Mouse (Mus musculus) macrophage (primary cell): ENCODE results near the gene Mthfd1l. TPM values are rescaled to one million over a fixed set of nuclear protein-coding genes. Genes with fewer than 3 reads are reported as not detected.
"Not testable (repeated sequence)": the region's sequence is repeated elsewhere in the genome, so short reads cannot be mapped to it uniquely, and the experiment has no call there.

Experiments
- H3K27ac ChIP-seq: fragments of 350-480 bp; formaldehyde crosslinking; 2 replicates; pipeline ENCODE4 v1.9.0; 2021
- H3K36me3 ChIP-seq: fragments of 350-480 bp; formaldehyde crosslinking; 2 replicates; pipeline ENCODE4 v1.9.0; 2021; ENCODE audit errors: inconsistent target
- H3K4me3 ChIP-seq: fragments of 350-480 bp; formaldehyde crosslinking; 2 replicates; pipeline ENCODE4 v1.9.0; 2021; ENCODE audit errors: inconsistent target
- H3K79me2 ChIP-seq: fragments of 350-480 bp; formaldehyde crosslinking; 2 replicates; pipeline ENCODE4 v1.9.0; 2021; ENCODE audit errors: inconsistent target
- WGBS: methylation state at CpG from one replicate; pipeline ENCODE4 v1.1.7; 2026; ENCODE audit warnings: inconsistent platforms; ENCODE audit not compliant: missing documents; 5-methylcytosine and 5-hydroxymethylcytosine counted together
- polyA plus RNA-seq: library from polyadenylated mRNA; stranded (reverse); fragments of 250-400 nt; gene quantifications from 3 replicates; pipeline ENCODE4 v1.2.4, GENCODE M21; 2018; ENCODE audit warnings: inconsistent platforms

The Mthfd1l gene
- polyA plus RNA-seq, 1 experiment from 2014 or later: 2.9 TPM

- H3K79me2 ChIP-seq: no peaks in the 10 kb centered on the region
- H3K36me3 ChIP-seq: no peaks in the 10 kb centered on the region
- WGBS: 63% methylated on average over 1 of the region's 1 CpGs
- H3K27ac ChIP-seq: no peak overlapping the region
- no peak overlapping the region for H3K4me3 ChIP-seq
Observed at GRCm38 (mm10) chr10:4121197-4121596, 148.3 kb downstream of the Mthfd1l start.

- WGBS: 76% methylated on average over 6 of the region's 7 CpGs
- H3K4me3 ChIP-seq, H3K36me3 ChIP-seq, H3K27ac ChIP-seq, H3K79me2 ChIP-seq: not testable (repeated sequence)
Observed at GRCm38 (mm10) chr10:4123280-4123945, 150.5 kb downstream of the Mthfd1l start.

GRCm38 (mm10) chr10:4124148-4124547 lies 151.2 kb downstream of the Mthfd1l start:
- Histone ChIP-seq H3K4me3 (no peak overlapping the region), H3K79me2 (no peaks in the 10 kb centered on the region), H3K27ac (no peak overlapping the region), H3K36me3 (no peaks in the 10 kb centered on the region)
- 100% methylated on average over 1 of the region's 1 CpGs for WGBS

GRCm38 (mm10) chr10:4125232-4125631 lies 152.3 kb downstream of the Mthfd1l start:
- H3K4me3 ChIP-seq: no peak overlapping the region
- H3K27ac ChIP-seq: no peak overlapping the region
- H3K79me2 ChIP-seq: no peaks in the 10 kb centered on the region
- 93% methylated on average over 7 of the region's 7 CpGs for WGBS
- H3K36me3 ChIP-seq: no peaks in the 10 kb centered on the region

- Histone ChIP-seq H3K36me3 (no peaks in the 10 kb centered on the region), H3K79me2 (no peaks in the 10 kb centered on the region), H3K27ac (no peak overlapping the region), H3K4me3 (no peak overlapping the region)
- WGBS: 34% methylated on average over 8 of the region's 8 CpGs
Observed at GRCm38 (mm10) chr10:4126335-4127012, 153.6 kb downstream of the Mthfd1l start.

GRCm38 (mm10) chr10:4128411-4128810 lies 155.5 kb downstream of the Mthfd1l start:
- H3K79me2 ChIP-seq: no peaks in the 10 kb centered on the region
- no peak overlapping the region for H3K27ac ChIP-seq
- WGBS: 47% methylated on average over 10 of the region's 10 CpGs
- no peak overlapping the region for H3K4me3 ChIP-seq
- H3K36me3 ChIP-seq: no peaks in the 10 kb centered on the region

GRCm38 (mm10) chr10:4128915-4129314 lies 156.0 kb downstream of the Mthfd1l start:
- no peak overlapping the region for H3K4me3 ChIP-seq
- H3K27ac ChIP-seq: no peak overlapping the region
- H3K36me3 ChIP-seq: no peaks in the 10 kb centered on the region
- no peaks in the 10 kb centered on the region for H3K79me2 ChIP-seq
- 67% methylated on average over 4 of the region's 4 CpGs for WGBS

GRCm38 (mm10) chr10:4129461-4129860 lies 156.5 kb downstream of the Mthfd1l start:
- WGBS: 96% methylated on average over 8 of the region's 8 CpGs
- Histone ChIP-seq H3K36me3 (no peaks in the 10 kb centered on the region), H3K4me3 (no peak overlapping the region), H3K79me2 (no peaks in the 10 kb centered on the region), H3K27ac (no peak overlapping the region)

- no peak overlapping the region for H3K4me3 ChIP-seq
- 93% methylated on average over 11 of the region's 11 CpGs for WGBS
- no peaks in the 10 kb centered on the region for H3K36me3 ChIP-seq
- H3K79me2 ChIP-seq: no peaks in the 10 kb centered on the region
- H3K27ac ChIP-seq: no peak overlapping the region
Observed at GRCm38 (mm10) chr10:4130034-4130607, 157.2 kb downstream of the Mthfd1l start.

- no peak overlapping the region for H3K4me3 ChIP-seq
- no peak overlapping the region for H3K27ac ChIP-seq
- no peaks in the 10 kb centered on the region for H3K79me2 ChIP-seq
- WGBS: 94% methylated on average over 7 of the region's 7 CpGs
- H3K36me3 ChIP-seq: no peaks in the 10 kb centered on the region
Observed at GRCm38 (mm10) chr10:4132735-4133134, 159.8 kb downstream of the Mthfd1l start.

GRCm38 (mm10) chr10:4135100-4135764 lies 162.3 kb downstream of the Mthfd1l start:
- H3K79me2 ChIP-seq: no peaks in the 10 kb centered on the region
- no peak overlapping the region for H3K27ac ChIP-seq
- 90% methylated on average over 5 of the region's 5 CpGs for WGBS
- H3K4me3 ChIP-seq: no peak overlapping the region
- no peaks in the 10 kb centered on the region for H3K36me3 ChIP-seq

- Histone ChIP-seq H3K4me3 (no peak overlapping the region), H3K36me3 (no peaks in the 10 kb centered on the region), H3K79me2 (no peaks in the 10 kb centered on the region), H3K27ac (no peak overlapping the region)
- 98% methylated on average over 3 of the region's 3 CpGs for WGBS
Observed at GRCm38 (mm10) chr10:4139531-4139930, 166.6 kb downstream of the Mthfd1l start.

- Histone ChIP-seq H3K4me3 (no peak overlapping the region), H3K36me3 (no peaks in the 10 kb centered on the region), H3K79me2 (no peaks in the 10 kb centered on the region), H3K27ac (no peak overlapping the region)
- WGBS: 97% methylated on average over 7 of the region's 7 CpGs
Observed at GRCm38 (mm10) chr10:4141689-4142088, 168.8 kb downstream of the Mthfd1l start.

GRCm38 (mm10) chr10:4142816-4143215 lies 169.9 kb downstream of the Mthfd1l start:
- no peak overlapping the region for H3K27ac ChIP-seq
- H3K79me2 ChIP-seq: no peaks in the 10 kb centered on the region
- WGBS: 91% methylated on average over 10 of the region's 10 CpGs
- no peak overlapping the region for H3K4me3 ChIP-seq
- no peaks in the 10 kb centered on the region for H3K36me3 ChIP-seq

- H3K36me3 ChIP-seq: no peaks in the 10 kb centered on the region
- H3K79me2 ChIP-seq: no peaks in the 10 kb centered on the region
- no peak overlapping the region for H3K27ac ChIP-seq
- no peak overlapping the region for H3K4me3 ChIP-seq
- WGBS: 100% methylated on average over 1 of the region's 1 CpGs
Observed at GRCm38 (mm10) chr10:4143381-4143780, 170.5 kb downstream of the Mthfd1l start.
